Mouse (Mus musculus) kidney, postnatal 4 days (tissue): ENCODE measurements around the gene Tgds.
"Not testable (repeated sequence)": the region's sequence is repeated elsewhere in the genome, so short reads cannot be mapped to it uniquely, and the experiment has no call there.

ENCODE experiments used
- DNase-seq, 2 experiments: peaks; one replicate each; pipeline ENCODE4 v3.0.0; 2021; ENCODE audit warnings: mixed read lengths in 2 of 2

The Tgds gene

DNA sequence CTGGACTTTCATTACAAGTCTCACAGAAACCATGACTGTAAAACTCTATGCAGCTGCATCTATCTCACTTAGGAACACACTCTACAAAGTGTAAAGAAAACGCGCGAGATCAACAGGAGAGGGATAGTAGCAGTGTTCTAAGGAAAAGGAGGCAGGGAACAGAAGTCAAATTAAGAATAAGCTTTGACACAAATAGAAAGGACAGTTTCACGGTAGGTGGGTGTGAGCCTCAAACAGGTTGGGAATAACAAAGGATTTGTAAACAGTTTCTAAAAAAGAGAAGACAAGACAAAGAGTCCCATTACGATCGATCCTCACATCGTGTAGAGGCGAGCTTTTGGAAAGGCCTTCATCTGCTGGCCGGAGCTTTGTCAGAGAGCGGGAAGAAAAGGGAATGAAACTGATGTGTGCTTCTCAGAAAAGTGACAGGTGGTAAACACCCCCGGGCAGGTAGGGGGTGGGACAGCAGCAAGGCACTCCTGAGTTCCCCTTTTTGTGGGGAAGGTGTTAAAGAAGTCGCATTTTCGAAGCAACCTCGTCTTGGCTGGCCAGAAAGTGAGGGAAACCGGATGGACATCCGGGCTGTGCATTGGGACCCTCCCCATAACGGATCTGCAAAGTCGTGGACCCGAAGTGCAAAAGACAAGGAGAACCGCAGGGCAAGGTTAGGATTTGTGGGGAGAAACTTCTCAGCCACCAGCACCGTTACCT lies 469 bp downstream of the Tgds start:
- DNase-seq: no peak

DNA sequence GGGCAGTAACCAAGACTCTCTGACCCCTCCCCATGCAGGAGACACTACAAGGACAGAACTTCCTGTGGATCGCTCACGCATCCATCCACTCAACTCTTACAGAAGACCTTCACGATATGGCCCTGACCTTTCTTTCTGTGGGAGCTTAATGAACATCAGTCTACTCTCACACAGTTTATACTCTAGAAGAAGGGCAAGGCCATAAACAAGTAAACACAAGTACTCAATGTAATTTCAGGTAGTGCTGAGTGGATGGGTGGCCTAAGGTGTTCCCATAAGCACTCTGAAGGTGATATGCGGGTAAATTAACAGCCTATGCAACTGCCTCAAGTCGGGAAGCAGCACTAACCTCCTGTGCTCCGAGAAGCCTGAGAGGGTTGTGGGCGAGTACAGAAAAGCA lies 1.1 kb downstream of the Tgds start:
- no peak for DNase-seq

DNA sequence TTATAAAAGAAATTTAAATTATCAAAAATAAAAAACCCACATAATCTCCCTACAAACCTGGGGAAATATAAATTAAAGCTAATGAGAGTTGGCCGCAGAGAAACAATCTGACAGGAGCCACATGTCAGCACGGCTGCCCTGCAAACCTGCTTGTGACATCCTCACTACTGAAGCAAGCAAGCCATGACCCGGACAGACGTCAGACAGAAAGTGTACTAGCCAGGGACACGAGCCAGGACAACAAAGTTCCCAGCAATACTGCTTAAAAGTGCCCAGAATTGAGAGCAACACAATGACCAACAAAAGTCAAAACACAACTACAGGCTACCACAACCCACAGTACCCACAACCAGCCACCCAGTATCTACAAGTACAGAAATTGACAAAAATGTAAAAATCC lies 6.3 kb downstream of the Tgds start:
- no peak for DNase-seq

DNA sequence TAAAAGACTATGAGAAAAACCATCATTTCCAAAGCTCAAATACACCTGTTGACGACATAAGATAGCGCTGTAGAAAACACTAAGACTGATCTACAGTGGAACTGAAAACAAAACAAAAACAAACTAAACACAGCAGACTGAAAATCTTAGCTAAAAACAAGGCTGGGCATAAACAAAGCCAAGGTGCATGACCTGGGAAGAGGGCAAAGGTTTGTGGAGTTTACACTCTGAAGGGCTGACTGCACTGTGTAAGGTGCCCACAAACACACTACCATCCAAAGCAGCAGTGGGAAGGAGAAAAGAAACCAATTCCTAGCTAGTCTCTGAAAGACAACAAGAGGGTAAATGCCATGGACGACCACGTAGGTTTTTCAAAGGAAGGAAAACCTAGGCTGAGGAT lies 7.8 kb downstream of the Tgds start:
- DNase-seq: no peak

- DNase-seq: no peak
Observed at GRCm38 (mm10) chr14:118124129-118124528, 8.4 kb downstream of the Tgds start.

DNA sequence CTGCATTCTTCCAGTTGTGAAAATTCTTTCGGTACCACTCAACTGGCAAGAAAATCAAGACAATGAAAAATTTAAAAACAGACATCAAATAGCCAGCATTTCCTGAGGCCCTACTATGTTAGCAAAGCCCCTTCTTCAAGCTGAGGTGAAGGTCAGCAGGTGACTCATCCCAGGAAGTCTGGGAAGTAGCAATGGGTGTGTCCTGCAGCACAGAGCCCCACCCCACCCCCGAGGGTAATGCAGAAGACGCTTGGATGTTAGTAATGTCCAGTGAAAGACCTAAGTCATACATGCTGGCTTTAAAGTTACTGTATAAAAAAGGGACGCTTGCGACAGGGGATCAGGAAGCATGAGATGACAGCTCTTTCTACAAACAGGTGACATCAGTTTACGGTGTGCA lies 19.4 kb downstream of the Tgds start:
- no peak for DNase-seq

- DNase-seq: not testable (repeated sequence)
Observed at GRCm38 (mm10) chr14:118107479-118107878, 25.1 kb downstream of the Tgds start.

- DNase-seq: no peak
Observed at GRCm38 (mm10) chr14:118101227-118101990, 31.1 kb downstream of the Tgds start.

DNA sequence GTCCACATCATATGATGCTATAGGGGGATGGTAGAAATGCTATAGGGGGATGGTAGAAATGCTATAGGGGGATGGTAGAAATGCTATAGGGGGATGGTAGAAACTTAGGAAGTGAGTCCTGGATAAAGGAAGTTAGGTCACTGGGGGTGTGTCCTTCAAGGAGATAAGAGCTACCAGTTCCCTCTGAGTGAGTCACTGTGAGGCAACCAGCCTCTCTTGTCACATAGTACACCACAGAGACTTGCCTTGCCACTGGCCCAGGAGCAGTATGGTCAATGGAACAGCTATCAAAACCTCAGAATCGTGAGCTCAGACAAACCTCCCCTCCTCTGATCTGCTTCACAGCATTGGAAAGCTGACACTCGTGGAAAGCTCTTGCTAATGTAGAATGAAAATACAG lies 34.3 kb downstream of the Tgds start:
- DNase-seq: no peak

GRCm38 (mm10) chr14:118089806-118090392 lies 42.7 kb downstream of the Tgds start:
- DNase-seq: no peak

DNA sequence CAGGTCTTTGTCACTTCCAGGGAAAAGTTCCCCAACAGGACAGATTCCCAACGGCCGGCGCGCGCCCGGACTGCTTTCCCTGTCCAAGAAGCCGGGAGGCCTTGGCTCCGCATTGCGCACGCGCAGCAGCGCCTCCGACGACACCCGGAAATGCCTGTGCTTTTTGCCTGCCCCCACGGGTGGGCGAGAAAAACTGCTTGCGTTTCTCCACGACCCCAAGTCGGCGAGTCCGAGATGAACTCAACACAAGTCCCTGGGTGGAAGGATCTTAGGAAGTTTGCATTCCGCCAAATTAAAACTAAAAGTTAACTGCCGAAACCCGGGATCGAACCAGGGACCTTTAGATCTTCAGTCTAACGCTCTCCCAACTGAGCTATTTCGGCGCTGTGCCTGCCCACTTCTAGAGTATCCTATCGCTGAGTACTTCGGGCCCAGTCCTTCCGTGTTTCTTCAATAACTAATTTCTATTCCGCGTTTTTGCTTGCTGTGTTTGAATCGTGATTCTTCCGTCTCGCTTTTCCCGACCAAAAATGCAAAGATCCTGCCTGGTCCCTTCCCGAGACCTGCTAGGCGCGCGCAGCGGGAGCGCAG lies 43.2 kb downstream of the Tgds start:
- peak; percentile 95 to 97 for DNase-seq

- DNase-seq: no peak
Observed at GRCm38 (mm10) chr14:118088437-118089207, 43.9 kb downstream of the Tgds start.

GRCm38 (mm10) chr14:118086271-118087035 lies 46.1 kb downstream of the Tgds start:
- DNase-seq: peak; percentile 26 to 55

DNA sequence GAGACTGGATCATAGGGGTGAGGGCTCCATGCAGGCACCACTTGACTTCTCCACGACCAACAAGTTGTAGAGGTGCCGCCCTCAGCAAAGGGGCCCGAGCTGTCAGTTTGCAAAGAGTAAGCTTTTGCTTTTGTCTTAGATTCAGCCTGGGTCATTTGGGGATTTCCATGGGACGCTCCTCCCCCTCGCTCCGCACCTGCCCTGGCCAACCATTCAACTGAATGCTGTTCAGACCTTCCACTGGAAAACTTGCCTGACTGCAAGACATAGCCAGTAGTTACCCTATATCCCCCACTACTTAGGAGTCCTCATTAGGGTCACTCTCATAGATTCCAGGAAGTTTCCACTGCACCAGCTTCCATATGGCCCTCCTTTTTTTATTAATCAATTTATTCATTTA lies 48.7 kb downstream of the Tgds start:
- no peak for DNase-seq

GRCm38 (mm10) chr14:118080606-118081005 lies 51.9 kb downstream of the Tgds start:
- peak; percentile 27 to 50 for DNase-seq

- no peak for DNase-seq
Observed at GRCm38 (mm10) chr14:118070100-118070499, 62.5 kb downstream of the Tgds start.

DNA sequence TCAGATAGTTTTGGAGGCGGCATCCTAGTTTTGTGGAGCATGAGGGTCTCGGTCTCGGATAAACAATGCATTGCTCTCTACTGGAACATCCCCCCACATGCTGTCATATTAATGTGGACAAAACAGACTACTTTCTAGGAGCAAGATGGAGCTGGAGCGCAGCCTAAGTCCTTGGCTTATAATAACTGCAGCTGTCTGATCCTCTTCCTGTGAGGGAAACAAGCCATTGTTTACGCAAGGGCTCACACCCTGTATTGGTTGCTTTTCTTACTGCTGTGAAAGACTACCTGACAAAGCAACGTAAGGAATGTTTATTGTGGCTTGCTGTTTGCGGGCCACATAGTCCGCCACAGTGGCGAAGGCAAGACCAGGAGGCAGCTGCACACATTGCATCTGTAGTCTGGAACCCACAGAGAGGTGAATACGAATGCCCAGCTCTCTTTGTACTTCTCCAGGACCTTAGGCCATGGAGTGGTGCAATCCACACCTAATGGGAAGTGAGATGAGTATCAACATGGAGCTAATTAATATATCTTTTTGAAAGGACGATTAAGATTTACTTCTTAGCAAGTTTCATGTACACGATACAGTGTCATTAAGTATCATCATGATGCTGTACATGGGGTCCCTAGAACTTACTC lies 63.0 kb downstream of the Tgds start:
- peak; percentile 36 to 54 for DNase-seq
